Mouse (Mus musculus): ENCODE results near the gene Gm17019.
"Not testable (repeated sequence)": the region's sequence is repeated elsewhere in the genome, so short reads cannot be mapped to it uniquely, and the experiment has no call there.

Gene Gm17019

GRCm38 (mm10) chr5:14996670-14997249 is 36.0 kb downstream of the Gm17019 start:
- DNase-seq, result not testable (repeated sequence)

GRCm38 (mm10) chr5:14994124-14994523 is 38.7 kb downstream of the Gm17019 start:
- DNase-seq, result not testable (repeated sequence)

DNA sequence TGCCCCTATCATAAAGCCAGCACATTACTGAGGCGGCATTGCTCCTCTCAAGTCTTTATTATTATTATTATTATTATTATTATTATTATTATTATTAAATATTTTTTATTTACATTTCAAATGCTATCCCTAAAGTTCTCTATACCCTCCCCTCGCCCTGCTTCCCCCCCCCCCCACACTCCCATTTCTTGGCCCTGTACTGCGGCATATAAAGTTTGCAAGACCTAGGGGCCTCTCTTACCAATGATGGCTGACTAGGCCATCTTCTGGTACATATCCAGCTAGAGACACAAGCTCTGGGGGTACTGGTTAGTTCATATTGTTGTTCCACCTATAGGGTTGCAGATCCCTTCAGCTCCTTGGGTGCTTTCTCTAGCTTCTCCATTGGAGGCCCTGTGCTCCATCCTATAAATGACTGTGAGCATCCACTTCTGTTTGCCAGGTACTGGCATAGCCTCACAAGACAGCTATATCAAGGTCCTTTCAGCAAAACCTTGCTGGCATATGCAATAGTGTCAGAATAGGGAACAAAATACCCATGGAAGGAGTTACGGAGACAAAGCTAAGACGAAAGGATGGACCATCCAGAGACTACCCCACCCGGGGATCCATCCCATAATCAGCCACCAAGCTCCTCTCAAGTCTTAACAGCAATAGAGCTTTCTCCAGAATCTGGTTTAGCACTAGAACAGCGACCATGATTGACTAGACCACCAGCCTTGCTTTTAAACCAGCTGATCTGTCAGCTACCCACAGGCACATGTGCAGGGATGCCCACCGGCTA is 42.2 kb downstream of the Gm17019 start:
- not testable (repeated sequence) for DNase-seq

GRCm38 (mm10) chr5:14986649-14987387 is 46.0 kb downstream of the Gm17019 start:
- not testable (repeated sequence) for DNase-seq

All from lung, adult 18-20 months (tissue).